In the genomic region with DNA sequence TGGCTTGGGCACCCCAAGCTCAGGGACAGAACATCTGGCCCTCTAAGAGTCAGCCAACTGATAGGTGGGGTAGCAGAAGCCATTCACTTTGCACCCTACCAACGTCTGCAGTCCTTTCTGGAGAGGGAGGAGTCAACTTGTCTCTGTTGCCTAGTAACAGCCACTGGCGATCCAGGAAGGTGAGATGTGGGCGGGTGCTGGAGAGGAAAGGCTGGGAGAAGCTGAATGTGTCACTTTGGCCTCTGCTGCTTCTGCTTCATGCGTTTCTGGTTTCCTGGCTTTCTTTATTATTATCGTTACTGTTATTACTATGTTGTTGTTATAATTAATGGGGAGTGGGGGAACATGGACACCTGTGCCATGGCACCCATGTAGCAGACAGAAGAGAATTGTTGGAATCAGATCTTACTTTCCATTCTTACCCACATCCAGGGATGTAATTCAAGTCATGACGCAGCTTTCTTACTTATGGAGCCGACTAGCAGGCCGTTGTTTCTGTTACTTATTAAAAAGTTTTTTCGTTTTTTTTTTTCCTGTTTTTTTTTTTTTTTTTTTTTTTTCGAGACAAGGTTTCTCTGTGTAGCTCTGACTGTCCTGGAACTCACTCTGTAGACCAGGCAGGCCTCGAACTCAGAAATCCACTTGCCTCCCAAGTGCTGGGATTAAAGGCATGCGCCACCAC, we compare ENCODE assay signal across 8 mouse cellular contexts. TPM values are rescaled to one million over a fixed set of nuclear protein-coding genes. Genes with fewer than 3 reads are reported as not detected.
DNase-seq lines count a peak whose midpoint lies in the region; ATAC-seq lines count a peak whose summit lies in the region.

A gene (plus strand): TSS at position 156 of the 682 bp plus-strand sequence.

- WGBS in heart, embryonic 10.5 days = 49% methylated on average over 12 of the region's 12 CpGs
- WGBS in midbrain, embryonic 10.5 days = 46% methylated on average over 12 of the region's 12 CpGs

- DNase-seq in cerebellum, postnatal 10 days = peak; percentile 30 to 43
- peak; percentile 67 for DNase-seq in embryo, embryonic 10.5 days (ENCODE audit: low spot score)
- DNase-seq in heart, embryonic 10.5 days (ENCODE audit: low spot score) = no peak
- no peak for DNase-seq in layer of hippocampus, postnatal 25 days (ENCODE audit: extremely low spot score in 1 of 2, low spot score in 1 of 2)
- DNase-seq in midbrain, embryonic 10.5 days (ENCODE audit: low spot score) = peak; percentile 47
- no peak for DNase-seq in right cerebral cortex, adult 18-20 months

- H3K36me3 ChIP-seq in heart, embryonic 10.5 days = no peaks in the 10 kb centered on the region
- H3K36me3 ChIP-seq in midbrain, embryonic 10.5 days = no peaks in the 10 kb centered on the region

- H3K4me1 ChIP-seq in heart, embryonic 10.5 days = peaks cover 14% of the 10 kb centered on the region
- H3K4me1 ChIP-seq in midbrain, embryonic 10.5 days = peaks cover 27% of the 10 kb centered on the region

- no peaks in the 10 kb centered on the region for H3K27me3 ChIP-seq in heart, embryonic 10.5 days (ENCODE audit: insufficient read depth, poor library complexity, severe bottlenecking)
- peaks cover 4% of the 10 kb centered on the region; the same call in 1 of the 2 replicates for H3K27me3 ChIP-seq in midbrain, embryonic 10.5 days (ENCODE audit: low read depth, poor library complexity, severe bottlenecking)

- ATAC-seq in cerebellum, adult (ENCODE audit: insufficient number of reproducible peaks, low FRiP score, low TSS enrichment) = no peak
- ATAC-seq in CD4-positive, CD25-positive, alpha-beta regulatory T cell, adult 4 months = no peak

- no peak within 1 kb of the TSS for H3K27ac ChIP-seq in heart, embryonic 10.5 days
- H3K27ac ChIP-seq in midbrain, embryonic 10.5 days (replicated peaks) = no peak within 1 kb of the TSS

- H3K9me3 ChIP-seq in heart, embryonic 10.5 days = no peaks in the 10 kb centered on the region
- no peaks in the 10 kb centered on the region for H3K9me3 ChIP-seq in midbrain, embryonic 10.5 days (replicated peaks)

- no peak within 1 kb of the TSS for H3K4me3 ChIP-seq in heart, embryonic 10.5 days
- H3K4me3 ChIP-seq in midbrain, embryonic 10.5 days = no peak within 1 kb of the TSS

RNA-seq across cellular contexts. Expression of the gene that starts here (rescaled TPM):
- polyA plus RNA-seq in CD4-positive, CD25-positive, alpha-beta regulatory T cell, adult 4 months (2017; shearing (Covaris generic)) = 100 to 1,000 TPM; 362 to 387 TPM
- 341 and 570 TPM in 2 replicates for polyA plus RNA-seq in heart, embryonic 10.5 days (2016; fragmentation: Nextera tagmentation; extraction: Ambion mirVana)
- 100 to 1,000 TPM; 187 to 188 TPM for total RNA-seq in layer of hippocampus, postnatal 25 days (2021)
- 777 and 858 TPM in 2 replicates for polyA plus RNA-seq in midbrain, embryonic 10.5 days (2016; fragmentation: Nextera tagmentation; extraction: Ambion mirVana)

Comparison
In these comparisons a context has a peak if more than half of its experiments do, and no peak if none do; other contexts are left out.
1. DNase-seq: peak in cerebellum, postnatal 10 days (2 of 2), embryo, embryonic 10.5 days (single experiment) and midbrain, embryonic 10.5 days (single experiment); none in heart, embryonic 10.5 days (single experiment), layer of hippocampus, postnatal 25 days (0 of 2) and right cerebral cortex, adult 18-20 months (single experiment).